Mouse (Mus musculus) induced T-regulatory cell, adult 2 months (primary cell): ENCODE measurements around the gene Insl5.
A peak's percentile ranks its signal among the peaks of the same experiment; 100 is the strongest.

ENCODE experiments used
- DNase-seq: peaks from one replicate; pipeline ENCODE4 v3.0.0-alpha.2; 2012; ENCODE audit warnings: low read depth

Insl5 gene

DNA sequence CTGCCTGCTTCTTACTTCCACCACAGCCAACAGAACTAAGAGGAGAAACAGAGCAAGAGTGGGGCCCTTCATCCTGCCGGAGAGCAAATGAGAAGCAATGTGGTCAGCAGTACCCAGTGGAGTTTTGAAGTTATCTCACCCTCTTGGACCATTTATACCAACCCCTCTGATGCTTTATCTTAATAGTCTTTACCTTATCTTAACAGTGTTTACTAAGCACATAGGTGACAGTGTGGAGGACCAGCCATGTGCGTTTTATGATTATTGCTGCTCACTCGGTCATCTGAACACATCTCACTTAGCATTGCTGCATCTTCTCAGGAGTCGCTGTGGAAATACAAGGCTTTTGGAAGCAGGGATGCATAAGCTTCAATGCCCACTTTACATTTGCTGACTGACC, at the start of gene Insl5:
Insl5 (minus strand) TSS at position 222 of the 400 bp plus-strand sequence.
- DNase-seq: no peak

DNA sequence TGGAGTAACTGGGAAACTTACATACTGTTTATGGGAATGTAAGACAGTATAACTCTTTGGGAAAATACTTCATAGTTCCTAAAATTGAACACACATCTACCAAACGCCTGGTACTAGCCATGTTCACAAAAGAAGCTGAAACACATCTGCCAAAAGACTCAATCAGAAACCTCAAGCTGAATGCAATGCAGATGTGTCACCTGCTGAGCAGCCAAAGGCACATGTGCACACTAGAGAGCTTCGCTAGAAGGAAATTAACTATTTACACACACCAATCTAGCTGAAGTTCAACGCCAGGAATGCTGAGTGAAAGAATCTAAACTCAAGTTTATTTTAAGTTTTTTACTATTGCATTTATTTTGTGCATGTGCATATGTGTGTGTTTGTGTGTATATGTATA, 44.0 kb upstream of the Insl5 start:
- DNase-seq: no peak

DNA sequence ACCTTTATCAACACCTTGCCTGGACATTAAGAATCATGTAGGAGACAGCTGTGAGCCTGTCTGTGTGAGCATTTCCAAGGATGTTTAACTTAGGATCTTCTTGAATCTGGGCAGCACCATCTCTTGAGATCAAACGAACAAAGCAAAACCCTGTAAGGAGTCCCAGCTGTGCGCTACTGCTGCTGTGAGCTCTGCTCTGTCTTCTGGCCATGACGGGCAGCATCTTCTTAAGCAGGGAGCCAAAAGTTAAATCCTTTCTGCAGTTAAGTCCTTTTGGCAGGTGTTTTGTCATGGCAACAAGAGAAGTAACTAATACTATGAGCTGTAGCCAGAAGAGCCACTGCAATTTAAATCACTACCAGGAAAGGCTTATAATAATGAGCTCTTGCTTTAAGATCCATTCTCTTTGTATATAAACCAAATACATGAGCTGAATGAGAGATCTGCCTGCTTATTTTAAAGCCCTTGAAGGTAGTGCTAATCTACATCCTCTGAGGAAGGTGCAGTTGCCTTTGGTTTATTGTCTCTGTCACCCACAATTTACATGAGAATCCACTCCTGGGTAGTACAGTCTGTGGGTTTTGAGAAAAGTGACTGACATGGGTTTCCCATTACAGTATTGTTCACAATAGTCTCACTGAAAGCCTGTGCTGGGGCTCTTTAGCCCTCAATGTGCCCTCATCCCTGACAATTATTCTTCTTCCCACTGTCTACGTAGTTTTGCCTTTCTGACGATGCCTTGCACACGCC, 41.4 kb upstream of the Insl5 start:
- DNase-seq: no peak

DNA sequence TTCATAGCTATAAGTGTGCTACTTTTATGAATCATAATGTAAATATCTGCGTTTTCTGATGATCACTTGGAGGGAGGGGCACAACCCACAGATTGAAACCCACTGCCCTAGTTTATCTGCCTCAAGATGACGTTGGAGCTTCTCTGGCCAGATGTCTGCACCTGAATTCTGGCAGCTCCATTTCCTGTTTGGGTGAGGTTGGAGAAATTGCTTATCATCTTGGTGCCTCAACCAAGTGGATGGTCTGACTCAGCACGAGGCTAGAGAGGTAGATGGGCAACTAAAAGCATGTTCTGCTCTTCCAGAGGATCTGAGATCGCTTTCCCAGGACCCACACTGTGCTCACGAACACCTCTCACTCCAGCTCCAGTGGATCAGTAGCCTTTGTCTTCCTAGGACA, 38.3 kb upstream of the Insl5 start:
- no peak for DNase-seq

DNA sequence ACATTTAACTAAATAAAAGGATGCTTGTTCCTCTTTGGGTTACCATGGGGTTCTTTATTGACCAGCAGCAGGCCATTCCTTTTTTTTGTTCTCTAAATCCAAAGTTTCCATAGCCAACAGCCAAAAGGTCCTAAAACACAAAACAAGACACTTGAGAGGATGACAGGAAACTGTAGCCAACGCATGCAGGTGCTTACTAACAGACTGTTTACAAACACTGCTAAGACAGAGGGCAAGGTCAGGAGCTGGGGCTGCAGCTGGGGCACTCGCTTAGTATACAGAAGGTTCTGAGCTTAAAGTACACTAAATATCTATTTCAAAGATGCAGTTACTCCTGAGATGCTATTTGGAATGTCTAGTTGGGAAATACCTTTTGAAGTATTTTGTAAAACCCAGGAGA, 37.8 kb upstream of the Insl5 start:
- no peak for DNase-seq

DNA sequence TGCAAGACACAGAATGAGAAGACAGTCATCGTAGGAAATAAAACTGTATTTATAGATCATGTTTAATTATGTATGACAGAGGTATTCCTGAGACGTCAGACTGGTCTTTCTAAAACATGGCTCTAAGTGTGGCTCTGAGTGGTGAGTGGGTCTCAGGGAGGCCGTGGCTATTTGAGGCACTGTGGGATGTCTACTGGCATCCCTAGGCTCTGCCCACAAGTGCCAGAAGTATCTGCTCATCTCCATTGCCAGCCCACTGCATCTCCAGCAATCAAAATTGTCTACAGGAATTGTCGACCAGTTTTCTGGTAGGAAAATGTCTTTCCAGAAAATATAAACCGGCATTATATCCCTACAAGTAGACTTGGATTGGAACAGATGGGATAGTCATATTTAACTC, 30.3 kb upstream of the Insl5 start:
- DNase-seq: no peak

DNA sequence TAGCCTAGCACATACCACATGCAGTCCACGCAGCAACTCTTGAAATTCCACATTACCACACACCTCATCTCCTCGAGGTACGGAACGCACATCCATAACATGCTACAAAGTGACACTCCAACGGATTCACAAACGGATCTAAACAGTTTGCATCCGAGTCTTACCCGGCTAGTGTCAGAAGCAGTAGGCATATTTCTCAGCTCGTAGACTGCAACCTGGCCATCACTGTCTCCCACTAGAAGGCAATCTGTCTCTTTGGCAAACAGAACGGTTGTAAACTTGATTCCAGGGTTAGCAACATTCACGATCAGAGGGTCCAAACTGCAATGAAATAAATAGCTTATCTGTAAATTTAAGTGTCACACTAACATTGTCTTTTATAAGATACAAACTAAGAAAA, 21.4 kb upstream of the Insl5 start:
- no peak for DNase-seq

DNA sequence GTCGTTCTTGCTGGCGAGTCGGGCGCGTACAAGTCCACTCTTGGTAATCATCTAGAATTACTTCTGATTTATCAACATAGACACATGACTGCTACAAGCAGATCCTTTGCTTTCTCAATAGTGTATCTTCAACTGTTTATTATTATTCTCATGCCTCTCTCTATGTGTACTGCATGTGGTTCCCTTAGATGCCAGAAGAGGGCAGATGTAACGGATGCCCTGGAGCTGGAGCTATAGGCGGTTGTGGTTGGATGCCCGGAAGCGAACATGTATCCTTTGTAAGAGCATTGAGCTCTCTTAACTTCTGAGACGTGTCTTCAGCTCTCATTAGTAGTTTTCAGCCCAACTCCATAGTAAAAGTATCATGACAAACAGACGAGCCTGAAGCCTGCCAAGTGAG, 16.4 kb upstream of the Insl5 start:
- DNase-seq: peak; percentile 33

DNA sequence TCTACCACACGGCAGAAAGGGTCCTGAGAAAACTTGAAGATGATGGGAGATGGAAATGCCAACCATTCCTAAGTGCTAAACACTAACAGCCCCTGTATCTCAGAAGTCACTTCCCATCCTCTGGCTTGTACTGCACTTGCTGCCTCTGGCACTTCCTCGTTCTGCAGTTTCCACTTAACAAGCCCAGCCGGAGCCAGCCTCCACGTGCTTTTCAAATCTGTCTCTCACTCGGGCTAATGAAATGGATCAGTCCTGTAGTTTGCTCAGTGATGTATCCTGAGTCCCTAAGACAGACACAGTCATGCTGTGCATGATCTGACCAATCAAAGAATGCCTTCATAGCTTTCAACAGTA, 13.2 kb upstream of the Insl5 start:
- DNase-seq: no peak

DNA sequence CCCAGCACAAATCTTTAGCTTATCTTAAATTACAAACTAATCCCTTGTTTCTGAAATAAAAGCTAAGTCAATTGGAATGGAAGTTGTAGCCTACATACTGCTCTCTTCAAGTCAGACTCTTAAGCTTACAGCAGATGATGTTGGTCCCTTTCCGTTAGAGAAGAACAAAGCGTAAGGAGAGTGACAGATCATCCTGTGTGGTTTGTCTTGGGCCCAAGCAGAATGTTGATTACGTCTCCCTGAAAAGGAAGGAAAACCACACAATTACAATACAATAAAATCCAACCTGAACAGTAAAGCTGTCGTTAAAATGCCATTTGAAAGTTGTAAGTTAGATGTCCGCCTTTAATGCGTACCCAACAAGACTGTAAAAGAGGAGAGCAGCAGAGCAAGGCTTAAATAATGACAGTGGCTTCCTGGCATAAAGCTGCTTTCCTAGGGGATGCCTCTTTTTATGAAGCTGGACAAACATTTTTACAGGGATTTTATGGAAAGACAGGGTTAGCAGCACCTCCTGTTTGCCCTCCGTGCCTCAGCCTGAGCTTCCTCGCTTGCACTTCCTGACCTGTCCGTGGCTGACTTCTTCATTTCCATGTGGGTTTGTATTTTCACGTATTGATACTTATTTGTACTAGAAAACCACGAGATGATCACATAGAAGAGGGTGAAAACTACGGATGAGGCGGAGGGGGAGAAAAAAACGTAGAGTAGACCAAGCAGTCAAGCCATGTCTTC, 12.6 kb upstream of the Insl5 start:
- DNase-seq: peak; percentile 6

DNA sequence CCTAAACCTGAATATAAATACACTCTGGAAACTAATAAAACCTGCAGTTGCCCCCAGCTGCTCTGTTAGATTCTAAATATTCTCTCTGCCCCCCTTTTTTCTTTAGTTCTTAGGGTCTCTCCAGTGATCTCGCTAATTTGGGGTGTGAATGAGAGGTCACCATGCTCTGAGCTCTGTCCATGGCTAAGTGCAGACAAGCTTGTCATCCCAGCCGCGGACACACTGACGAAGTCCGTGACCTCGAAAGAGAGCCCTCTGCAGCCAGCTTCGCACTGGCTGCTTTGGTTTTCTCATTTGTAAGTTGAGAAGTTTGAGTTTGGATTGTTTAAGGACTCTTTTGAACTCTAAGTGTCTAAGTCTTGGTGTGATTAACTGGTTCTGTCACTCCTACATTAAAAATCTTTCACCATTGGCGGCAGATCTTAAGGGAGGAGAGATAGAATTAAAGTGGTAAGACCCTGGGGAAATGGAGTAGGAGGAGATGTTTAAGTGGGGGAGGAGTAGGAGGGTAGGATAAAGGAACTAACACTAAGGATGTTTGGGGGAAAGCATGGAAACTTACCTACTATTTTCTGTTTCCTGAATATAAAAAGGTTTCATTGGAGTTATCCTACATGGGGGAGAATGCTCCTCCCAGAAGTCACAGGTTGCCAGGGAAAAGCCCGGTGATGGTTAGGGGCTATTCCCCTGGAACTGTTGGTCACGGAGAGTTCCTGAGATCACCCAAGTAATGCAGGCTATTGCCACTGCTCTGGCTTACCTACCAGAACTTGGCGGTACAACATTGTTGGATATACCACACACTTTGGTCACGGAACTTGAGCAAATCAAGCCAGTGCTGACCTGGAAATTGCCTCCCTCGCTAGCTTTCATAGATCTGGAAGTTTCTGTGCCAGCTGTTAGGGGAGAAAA, 1.8 kb upstream of the Insl5 start:
- no peak for DNase-seq

DNA sequence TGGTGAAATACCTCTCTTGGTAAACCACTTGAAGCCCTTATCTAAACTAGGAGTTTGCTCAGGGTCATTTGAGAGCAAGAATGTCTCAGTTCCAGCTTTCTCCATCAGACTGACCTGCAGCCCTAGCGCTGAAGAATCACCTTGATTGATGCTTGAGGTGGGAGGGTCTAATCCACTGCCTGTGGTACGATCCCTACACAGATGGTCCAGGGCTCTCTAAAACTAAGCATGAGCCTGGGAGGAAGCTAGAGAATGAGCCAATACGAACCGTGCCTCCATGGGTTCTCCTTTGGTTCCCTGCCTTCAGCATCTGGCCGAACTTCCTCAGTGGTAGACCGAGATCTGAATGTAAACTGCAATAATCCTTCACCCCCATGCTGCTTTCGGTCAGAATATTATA, 1.1 kb upstream of the Insl5 start:
- no peak for DNase-seq

DNA sequence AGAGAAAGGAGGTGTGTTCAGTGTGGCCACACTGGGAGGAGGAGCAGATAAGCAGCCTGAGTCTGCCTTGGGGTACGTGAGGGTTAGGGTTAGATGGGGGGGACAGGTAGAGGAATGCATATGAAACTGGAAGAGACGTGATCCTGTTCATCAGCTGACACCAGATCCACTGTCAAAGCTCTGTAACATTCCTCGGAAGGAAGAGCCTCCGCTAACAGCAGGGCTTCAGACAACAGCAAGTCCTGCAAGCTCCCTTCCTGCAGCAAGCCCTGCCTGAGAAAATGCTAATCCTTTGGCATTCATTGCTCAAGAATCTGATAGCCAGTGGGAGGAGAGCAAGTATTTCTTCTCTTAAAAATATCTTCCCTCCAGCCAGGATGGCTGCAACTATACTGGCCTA, 13.2 kb downstream of the Insl5 start:
- DNase-seq: no peak

DNA sequence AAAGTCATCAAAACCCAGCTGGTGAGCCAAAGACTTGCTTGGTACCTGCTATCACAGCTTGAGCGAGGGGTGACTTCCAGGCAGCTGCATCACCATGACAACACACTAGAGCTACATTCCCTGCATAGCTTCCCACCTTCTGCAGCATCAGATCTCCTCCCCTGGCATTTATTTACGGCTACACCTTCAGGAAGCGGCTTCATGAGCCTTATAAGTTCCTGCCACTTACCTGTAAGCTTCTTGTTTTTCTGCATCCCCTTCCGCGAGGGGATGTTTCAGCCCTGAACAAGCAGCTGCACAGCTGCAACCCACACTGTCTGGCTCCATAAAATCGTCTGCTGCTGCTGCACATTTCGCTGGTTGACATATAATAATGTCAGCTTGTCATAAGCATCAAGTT, 14.8 kb downstream of the Insl5 start:
- no peak for DNase-seq

DNA sequence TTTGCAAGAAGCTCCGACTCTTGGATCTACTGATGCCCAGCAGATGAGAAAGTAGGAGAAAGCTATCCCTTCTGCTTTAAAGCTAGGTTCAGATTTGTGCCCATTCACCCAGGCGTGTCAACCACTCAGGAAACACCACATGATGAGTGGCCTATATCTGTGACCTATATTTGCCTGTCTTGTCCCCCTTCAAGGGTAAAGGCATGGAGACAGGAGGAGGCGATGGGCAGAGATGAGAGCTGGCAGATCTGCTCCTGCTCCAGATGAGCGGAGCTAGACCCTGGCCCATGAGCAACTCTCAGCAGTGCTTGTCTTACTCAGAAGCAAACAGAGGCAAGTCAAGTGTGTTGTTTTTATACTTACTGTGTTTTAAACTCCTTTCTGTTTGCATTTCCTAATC, 15.9 kb downstream of the Insl5 start:
- no peak for DNase-seq

DNA sequence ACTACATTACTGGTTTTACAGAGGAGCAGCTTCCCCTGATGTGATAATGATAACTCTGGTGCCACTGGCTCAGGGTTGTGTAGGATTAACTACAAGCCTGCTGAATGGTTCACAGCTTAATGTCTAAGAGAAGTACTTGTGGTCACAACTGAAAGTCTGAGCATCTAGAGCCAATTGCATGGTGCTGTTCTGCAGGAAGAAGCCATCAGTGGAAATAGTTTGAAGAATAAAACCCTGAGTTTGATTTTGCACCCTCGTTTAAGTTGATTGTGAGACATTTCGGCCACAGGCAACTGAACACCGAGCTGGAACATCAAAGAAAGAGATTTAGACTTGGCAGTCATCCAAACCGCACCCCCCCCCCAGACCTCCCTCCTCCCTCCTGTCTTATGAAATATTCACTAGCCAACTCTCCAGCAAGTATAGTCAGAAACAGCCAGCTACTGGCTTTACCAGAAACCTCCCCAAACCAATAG, 19.7 kb downstream of the Insl5 start:
- peak; percentile 67 for DNase-seq

DNA sequence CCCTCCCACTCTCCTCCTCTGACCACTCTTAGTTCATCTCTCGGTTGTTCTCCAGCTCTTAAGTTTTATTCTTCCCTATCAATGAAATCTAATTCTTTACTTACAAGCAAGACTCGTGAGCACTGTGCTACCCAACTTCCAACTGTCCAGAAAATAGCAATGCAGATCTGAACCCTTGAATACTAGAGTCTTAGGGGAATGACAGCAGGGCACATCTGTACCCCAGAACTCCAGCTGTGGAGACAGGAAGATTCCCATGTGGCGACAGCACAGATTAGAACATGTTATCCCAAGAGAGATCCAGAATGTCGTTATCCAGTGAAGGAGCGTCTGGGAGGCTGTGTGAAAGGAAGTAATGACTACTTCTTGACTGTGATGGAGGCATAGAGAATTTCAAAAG, 20.4 kb downstream of the Insl5 start:
- DNase-seq: no peak

DNA sequence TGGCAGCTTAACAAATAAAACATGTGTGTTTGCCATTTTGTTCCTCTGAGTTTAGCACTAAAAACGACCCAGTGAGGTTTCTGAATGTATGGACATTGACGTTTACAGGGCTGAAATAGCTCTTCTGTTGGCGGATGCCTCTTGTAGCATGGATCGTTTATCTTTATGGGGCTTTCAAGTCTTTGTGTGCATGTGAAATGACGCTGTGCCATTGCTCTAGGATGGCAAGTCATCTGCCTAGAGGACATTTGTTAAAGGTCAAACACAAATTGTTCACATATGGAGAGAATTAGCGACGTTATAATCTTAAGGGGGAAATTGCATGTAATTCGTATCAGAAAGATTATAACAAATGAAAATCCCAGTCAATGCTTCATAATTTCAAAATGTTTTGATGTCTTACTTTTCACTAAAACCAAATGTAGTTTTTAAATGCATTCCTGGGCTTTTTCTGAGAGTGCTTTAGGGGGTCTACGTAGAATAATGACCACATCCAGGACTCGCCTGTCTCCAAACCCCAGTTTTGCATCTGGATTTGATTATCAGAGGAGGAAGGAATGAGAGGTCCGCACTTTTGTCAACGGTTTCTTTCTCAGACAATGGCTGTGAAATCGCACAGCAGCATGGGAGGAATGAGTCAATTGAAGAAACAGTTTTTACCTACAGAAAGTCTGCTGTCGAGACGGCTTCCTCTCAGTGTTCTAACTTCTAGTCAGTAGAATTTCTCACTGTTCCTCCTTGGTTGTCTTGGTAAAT, 21.3 kb downstream of the Insl5 start:
- peak; percentile 27 for DNase-seq

DNA sequence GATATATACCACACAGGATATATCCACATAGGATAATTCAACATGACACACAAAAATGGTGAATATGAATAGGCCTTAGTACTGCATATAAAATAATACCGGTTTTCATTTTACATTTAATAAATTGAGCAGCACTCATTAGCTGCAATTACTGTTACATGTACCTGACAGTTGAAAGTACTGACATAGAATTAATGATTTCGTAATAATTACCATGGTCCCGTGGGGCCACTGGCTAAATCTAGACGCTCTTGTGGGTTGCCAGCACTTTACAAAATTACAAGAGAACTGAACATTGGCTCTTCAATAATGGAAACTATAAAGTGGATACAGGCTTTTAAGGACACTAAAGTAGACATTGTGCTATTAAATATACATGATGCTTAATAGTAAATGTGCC, 22.0 kb downstream of the Insl5 start:
- no peak for DNase-seq

DNA sequence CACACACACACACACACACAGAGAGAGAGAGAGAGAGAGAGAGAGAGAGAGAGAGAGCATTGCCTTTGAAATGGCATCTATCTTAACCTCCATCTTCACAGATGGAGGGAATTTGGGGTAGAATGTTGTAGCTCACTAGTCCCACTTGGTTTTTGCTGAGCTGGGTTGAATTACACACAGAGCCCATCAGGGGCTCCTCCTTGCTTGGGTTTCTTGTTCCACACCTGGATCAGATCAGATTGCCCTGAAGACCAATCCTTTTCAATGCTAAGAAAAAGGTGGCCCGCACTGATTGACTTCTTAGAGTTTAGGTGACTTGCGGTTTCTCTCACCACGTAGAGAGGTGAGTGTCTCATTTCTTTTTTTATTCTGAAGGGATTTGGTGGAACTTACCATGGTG, 35.0 kb downstream of the Insl5 start:
- no peak for DNase-seq

DNA sequence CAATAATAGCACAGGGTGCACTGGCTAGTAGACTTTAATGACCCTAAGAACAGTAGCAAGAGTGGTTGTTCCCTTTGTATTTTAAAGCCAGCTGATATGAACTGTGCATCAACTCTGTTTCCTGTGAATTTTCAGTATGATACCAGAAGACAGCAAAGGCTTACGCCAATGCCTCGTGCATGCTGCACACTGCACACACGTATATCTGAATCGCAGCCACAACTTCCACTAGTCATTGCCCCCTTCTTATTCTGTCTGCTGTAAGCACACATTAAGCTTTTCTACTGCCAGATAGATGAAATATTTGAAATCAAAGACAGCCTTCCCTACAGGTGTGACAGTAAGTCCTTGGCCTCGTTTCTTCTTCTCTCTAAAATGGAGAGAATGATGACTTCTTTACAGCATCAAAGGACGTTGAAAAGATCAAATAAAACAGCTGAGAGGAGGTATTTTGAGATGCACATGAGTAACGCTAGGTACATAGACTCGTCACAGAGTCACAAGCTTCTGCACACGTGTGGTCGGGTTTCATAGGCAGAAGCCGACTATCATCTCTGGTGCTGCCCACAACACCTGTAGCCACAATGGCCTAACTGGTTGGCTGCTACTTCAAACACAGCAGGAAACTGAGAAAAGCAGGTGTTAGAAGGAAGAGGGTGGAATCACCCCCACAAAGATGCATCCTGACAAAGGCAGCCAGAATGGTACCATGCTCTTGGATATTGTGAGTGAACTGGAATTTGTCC, 35.9 kb downstream of the Insl5 start:
- peak; percentile 72 for DNase-seq
